Comparison of ENCODE assay signal across 8 mouse cellular contexts in genomic region chr13:62623577-62624276, GRCm38 (mm10). TPM values are rescaled to one million over a fixed set of nuclear protein-coding genes. Genes with fewer than 3 reads are reported as not detected.
DNase-seq lines count a peak whose midpoint lies in the region; ATAC-seq lines count a peak whose summit lies in the region.

6720489N17Rik (minus strand) TSS chr13:62624182.

- peak; percentile 40 to 55 for DNase-seq in adrenal gland, adult 18-20 months (ENCODE audit: low spot score in 2 of 2)
- peak; percentile 93 for DNase-seq in embryo, embryonic 10.5 days (ENCODE audit: low spot score)
- peak; percentile 58 for DNase-seq in gastrocnemius, postnatal 10 days
- peak; percentile 39 for DNase-seq in hindlimb bud, embryonic 11.5 days (ENCODE audit: extremely low spot score, low read depth, low spot score)
- peak; percentile 53 to 61 for DNase-seq in left cerebral cortex, adult 8-10 months (ENCODE audit: low spot score in 2 of 2)
- DNase-seq in right cerebral cortex, adult 18-20 months: peak; percentile 76
- DNase-seq in urinary bladder, adult 2 months (ENCODE audit: low spot score): peak; percentile 48

- peak; percentile 100 for ATAC-seq in megakaryocyte, adult 5-6 weeks (ENCODE audit: poor library complexity, severe bottlenecking)

RNA-seq across cellular contexts. Expression of gene 6720489N17Rik, which starts in this region (rescaled TPM):
- total RNA-seq in adrenal gland, adult 18-20 months (2021): 1 to 10 TPM in 1 of 2 experiments, under 1 TPM in 1; 0.93 to 1.2 TPM
- total RNA-seq in gastrocnemius, postnatal 10 days (2021): 1 to 10 TPM; 2.2 to 2.5 TPM
- 1 to 10 TPM; 2.5 to 5.2 (median 4.2) TPM for total RNA-seq in left cerebral cortex, adult 8-10 months (2022)
- total RNA-seq in megakaryocyte, adult 5-6 weeks (2015): 13.0 and 19.5 TPM in 2 replicates
- 9.6 and 14.9 TPM in 2 replicates for total RNA-seq in megakaryocyte, adult 5-6 weeks (2017)
- 5.8 and 5.9 TPM in 2 replicates for polyA plus RNA-seq in urinary bladder, adult 2 months (2012; rRNA removed)

Comparison
In these comparisons a context has a peak if more than half of its experiments do, and no peak if none do; other contexts are left out.
1. Peak in every context shown above with its lines: DNase-seq and ATAC-seq.
2. DNase-seq: peak in every context shown above with its lines; median percentile 93 in embryo, embryonic 10.5 days; 76 in right cerebral cortex, adult 18-20 months; 58 in gastrocnemius, postnatal 10 days; 57 in left cerebral cortex, adult 8-10 months; 48 in urinary bladder, adult 2 months; 48 in adrenal gland, adult 18-20 months; 39 in hindlimb bud, embryonic 11.5 days.